Mouse (Mus musculus) E14TG2a.4 (cell line): Measurements from ENCODE around the gene Trmu.
"Not testable (repeated sequence)": the region's sequence is repeated elsewhere in the genome, so short reads cannot be mapped to it uniquely, and the experiment has no call there.

Experiments used
- H3K27me3 ChIP-seq: 2 replicates; pipeline ENCODE4 v1.6.1; 2014; ENCODE audit warnings: low read length, control low read depth; ENCODE audit not compliant: insufficient read depth
- H3K36me3 ChIP-seq: 2 replicates; pipeline ENCODE4 v1.6.1; 2014; ENCODE audit warnings: low read length, control low read depth; ENCODE audit not compliant: insufficient read depth
- H3K4me1 ChIP-seq: replicated peaks from 2 replicates; pipeline ENCODE4 v1.6.1; 2014; ENCODE audit warnings: low read depth, low read length, control low read depth
- H3K4me3 ChIP-seq: replicated peaks from 2 replicates; pipeline ENCODE4 v1.5.1; 2014; ENCODE audit warnings: mild to moderate bottlenecking, low read length
- H3K9me3 ChIP-seq: 2 replicates; pipeline ENCODE4 v1.6.1; 2014; ENCODE audit warnings: low read length, control low read depth
- CTCF ChIP-seq: conservative IDR thresholded peaks from 2 replicates; pipeline ENCODE4 v1.5.1; 2014; ENCODE audit warnings: low read length
- NANOG ChIP-seq: IDR thresholded peaks from 2 replicates; pipeline ENCODE4 v1.6.1; 2014; ENCODE audit warnings: borderline replicate concordance, low read length, mixed read lengths
- POU5F1 ChIP-seq: IDR thresholded peaks from 2 replicates; pipeline ENCODE4 v1.6.1; 2014; ENCODE audit warnings: low read length, borderline replicate concordance

Trmu gene

GRCm38 (mm10) chr15:85851656-85852392 is 27.3 kb upstream of the Trmu start:
- TF ChIP-seq POU5F1 (no peak), CTCF (peak; percentile 38), NANOG (no peak)
- Histone ChIP-seq H3K9me3 (no peaks in the 10 kb centered on the region), H3K4me1 (no peaks in the 10 kb centered on the region; the same call in 1 of the 2 replicates), H3K36me3 (no peaks in the 10 kb centered on the region), H3K4me3 (no peak overlapping the region), H3K27me3 (peaks cover 14% of the 10 kb centered on the region; the same call in 1 of the 2 replicates)

DNA sequence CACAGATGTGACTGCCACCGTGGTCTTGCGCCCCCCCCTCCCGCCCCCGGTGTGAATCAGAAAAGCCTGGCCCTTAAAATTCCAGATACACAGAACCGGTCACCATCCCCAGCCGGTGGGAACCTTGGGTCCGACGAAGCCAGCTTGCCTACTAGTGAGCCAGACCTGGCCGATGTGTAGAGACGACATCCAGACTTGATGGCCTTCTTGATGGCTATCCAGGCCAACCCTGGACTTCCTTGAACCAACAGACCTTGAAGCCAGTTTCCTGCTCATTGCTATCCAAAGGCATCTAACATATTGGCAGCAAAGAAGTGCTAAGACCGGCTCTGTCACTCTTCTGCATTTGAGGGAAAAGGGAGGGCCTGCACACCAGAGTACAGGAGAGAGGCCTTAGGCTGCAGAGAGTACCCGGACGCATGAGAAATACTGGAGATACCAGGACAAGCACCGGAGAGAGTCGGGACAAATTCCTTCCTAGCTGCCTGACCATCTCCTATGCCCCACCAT is 20.1 kb upstream of the Trmu start:
- H3K4me3 ChIP-seq, result peak overlapping the region; percentile 97
- no peaks in the 10 kb centered on the region for H3K9me3 ChIP-seq
- peaks cover 6% of the 10 kb centered on the region; the same call in 1 of the 2 replicates for H3K27me3 ChIP-seq
- peaks cover 51% of the 10 kb centered on the region for H3K4me1 ChIP-seq
- H3K36me3 ChIP-seq, result peaks cover 39% of the 10 kb centered on the region
- TF ChIP-seq POU5F1, result no peak
- no peak for TF ChIP-seq NANOG
- TF ChIP-seq CTCF, result no peak

DNA sequence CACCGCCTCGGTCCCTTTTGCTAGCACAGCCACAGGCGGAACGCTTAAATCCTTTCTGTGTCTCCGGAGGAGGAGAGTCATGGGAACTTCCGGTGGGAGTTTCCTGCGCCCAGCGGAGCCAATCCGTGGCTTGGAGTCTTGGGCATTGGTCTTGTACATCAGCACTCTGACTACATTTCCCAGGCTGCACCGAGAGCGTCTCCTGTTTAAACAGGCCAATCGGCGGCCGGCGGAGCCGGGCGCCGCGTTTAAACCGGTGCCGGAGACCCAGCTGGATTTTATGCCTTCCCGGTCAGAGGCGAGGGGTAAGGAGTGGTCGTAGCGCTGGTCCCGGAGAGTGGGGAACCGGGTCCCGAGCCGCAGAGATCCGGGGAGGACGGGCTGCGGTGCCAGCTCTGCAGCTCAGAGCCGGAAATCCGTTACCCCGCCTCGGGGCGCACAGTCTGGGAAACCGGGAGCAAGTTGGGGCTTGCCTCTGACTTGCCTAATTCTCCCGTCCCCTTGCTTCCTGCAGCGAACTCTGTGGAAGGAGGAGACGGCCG is 19.6 kb upstream of the Trmu start, which contains the start of gene Gtse1:
TSS of gene Gtse1 (plus strand) at position 256 of the 542 bp plus-strand sequence.
- Histone ChIP-seq H3K4me3 (peak within 1 kb of the TSS; percentile 97), H3K27me3 (peaks cover 3% of the 10 kb centered on the region; the same call in 1 of the 2 replicates), H3K4me1 (peaks cover 56% of the 10 kb centered on the region), H3K9me3 (no peaks in the 10 kb centered on the region), H3K36me3 (peaks cover 45% of the 10 kb centered on the region)
- no peak for TF ChIP-seq POU5F1
- no peak for TF ChIP-seq CTCF
- no peak for TF ChIP-seq NANOG

GRCm38 (mm10) chr15:85865913-85866312 is 13.2 kb upstream of the Trmu start:
- not testable (repeated sequence) for H3K27me3 ChIP-seq, H3K9me3 ChIP-seq
- peaks cover 96% of the 10 kb centered on the region for H3K36me3 ChIP-seq
- peaks cover 98% of the 10 kb centered on the region for H3K4me1 ChIP-seq
- peak overlapping the region; percentile 97 for H3K4me3 ChIP-seq
- TF ChIP-seq NANOG, result peak; percentile 5; the same call in 1 of the 2 replicates

- no peaks in the 10 kb centered on the region for H3K9me3 ChIP-seq
- TF ChIP-seq POU5F1 (no peak), NANOG (no peak), CTCF (peak; percentile 84)
- H3K36me3 ChIP-seq, result peaks cover 96% of the 10 kb centered on the region
- peak overlapping the region; percentile 11 for H3K4me3 ChIP-seq
- no peaks in the 10 kb centered on the region for H3K27me3 ChIP-seq
- H3K4me1 ChIP-seq, result peaks cover 98% of the 10 kb centered on the region
These were observed 11.4 kb upstream of the Trmu start for GRCm38 (mm10) chr15:85867696-85868095.

- no peaks in the 10 kb centered on the region for H3K9me3 ChIP-seq
- peaks cover 69% of the 10 kb centered on the region for H3K4me1 ChIP-seq
- H3K36me3 ChIP-seq, result peaks cover 59% of the 10 kb centered on the region
- no peaks in the 10 kb centered on the region for H3K27me3 ChIP-seq
- H3K4me3 ChIP-seq, result no peak overlapping the region
- no peak for TF ChIP-seq NANOG
These were observed 1.8 kb upstream of the Trmu start for GRCm38 (mm10) chr15:85877336-85877735.

- Histone ChIP-seq H3K4me1 (peaks cover 51% of the 10 kb centered on the region), H3K27me3 (no peaks in the 10 kb centered on the region), H3K4me3 (peak overlapping the region; percentile 90), H3K9me3 (no peaks in the 10 kb centered on the region), H3K36me3 (peaks cover 60% of the 10 kb centered on the region)
- TF ChIP-seq CTCF (no peak), POU5F1 (no peak), NANOG (no peak)
These were observed 385 bp downstream of the Trmu start for GRCm38 (mm10) chr15:85879498-85879895.

DNA sequence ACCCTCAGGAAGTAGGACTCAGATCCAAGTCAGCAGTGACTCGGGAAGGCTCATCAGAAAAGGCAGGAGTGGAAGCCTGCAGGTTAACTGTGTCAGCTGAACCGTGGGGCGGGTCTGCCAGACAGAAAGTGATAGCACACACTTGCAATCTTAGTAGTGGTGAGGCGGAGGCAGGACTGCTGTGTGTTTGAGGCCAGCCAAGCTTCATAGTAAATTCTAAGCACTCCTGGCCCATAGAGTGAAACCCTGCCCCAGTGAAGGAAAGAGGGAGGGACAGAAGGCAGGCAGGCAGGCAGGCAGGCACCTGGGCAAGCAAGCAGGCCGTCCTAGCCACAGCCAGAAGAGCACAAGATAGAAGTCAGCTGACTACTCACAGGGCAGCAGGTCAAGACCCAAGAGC is 6.5 kb downstream of the Trmu start:
- H3K9me3 ChIP-seq, result no peaks in the 10 kb centered on the region
- TF ChIP-seq CTCF, result no peak
- TF ChIP-seq POU5F1, result no peak
- TF ChIP-seq NANOG, result no peak
- peaks cover 6% of the 10 kb centered on the region for H3K4me1 ChIP-seq
- H3K36me3 ChIP-seq, result peaks cover 59% of the 10 kb centered on the region
- H3K4me3 ChIP-seq, result no peak overlapping the region
- H3K27me3 ChIP-seq, result no peaks in the 10 kb centered on the region

DNA sequence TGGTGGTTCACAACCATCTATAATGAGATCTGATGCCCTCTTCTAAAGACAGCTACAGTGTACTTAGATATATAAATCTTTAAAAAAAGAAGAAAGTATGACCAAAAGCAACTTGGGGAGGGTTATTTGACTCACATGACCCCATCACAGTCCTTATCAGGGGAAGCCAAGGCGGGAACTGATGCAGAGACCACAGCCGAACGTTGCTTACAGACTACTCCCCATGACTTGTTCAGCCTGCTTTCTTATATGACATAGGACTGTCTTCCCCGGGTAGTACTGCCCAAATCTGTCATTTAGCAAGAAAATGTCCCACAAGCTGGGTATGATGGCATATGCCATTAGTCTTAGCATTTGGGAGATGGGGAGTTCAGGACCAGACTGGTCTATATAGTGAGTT is 10.1 kb downstream of the Trmu start:
- no peaks in the 10 kb centered on the region for H3K9me3 ChIP-seq
- H3K4me3 ChIP-seq, result no peak overlapping the region
- H3K4me1 ChIP-seq, result peaks cover 2% of the 10 kb centered on the region; the same call in 1 of the 2 replicates
- H3K27me3 ChIP-seq, result no peaks in the 10 kb centered on the region
- peaks cover 72% of the 10 kb centered on the region for H3K36me3 ChIP-seq
- TF ChIP-seq NANOG, result no peak
- TF ChIP-seq CTCF, result no peak
- TF ChIP-seq POU5F1, result no peak
